21 mouse cellular contexts compared by ENCODE assay signal in genomic region chrX:42401091-42401490, GRCm38 (mm10).
DNase-seq lines count a peak whose midpoint lies in the region; ATAC-seq and TF ChIP-seq lines count a peak whose summit lies in the region.
"Had no signal": no experiment of that assay in that cellular context is flagged by ENCODE, and none has a peak within 500 bp of the region (broad histone marks: within the 10 kb centered on the region; RNA-seq: fewer than 3 reads in every experiment).

No protein-coding gene starts in this region.

- no peaks in the 10 kb centered on the region for H3K27me3 ChIP-seq in stomach, postnatal 0 days (ENCODE audit: control insufficient read depth, insufficient read depth, low read length)
- H3K27me3 ChIP-seq: CH12.LX had no signal

- ATAC-seq in granulocyte monocyte progenitor cell, adult 5-6 weeks (replicated peaks; ENCODE audit: poor library complexity, severe bottlenecking): peak; percentile 57
- ATAC-seq in megakaryocyte, adult 5-6 weeks (ENCODE audit: poor library complexity, severe bottlenecking): peak; percentile 78
- peak; percentile 56 for ATAC-seq in megakaryocyte progenitor cell, adult 5-6 weeks (replicated peaks; ENCODE audit: poor library complexity)
- ATAC-seq in stomach, postnatal 0 days (ENCODE audit: low FRiP score, low TSS enrichment): no peak
- ATAC-seq: activated CD4-positive, CD25-positive, alpha-beta regulatory T cell, adult 4 months; CD4-positive, CD25-positive, alpha-beta regulatory T cell, adult 4 months; Patski had no signal

- H3K27ac ChIP-seq in stomach, postnatal 0 days (replicated peaks): no peak overlapping the region

- no peak for TF ChIP-seq CTCF in stomach, postnatal 0 days (IDR thresholded peaks at IDR 0.05; ENCODE audit: low read depth)
- TF ChIP-seq CTCF in lung, adult 2 months (IDR thresholded peaks at IDR 0.05; ENCODE audit: insufficient read depth, low read length): no peak

- H3K4me2 ChIP-seq in stomach, postnatal 0 days (replicated peaks; ENCODE audit: low read depth): no peak overlapping the region

- no peak overlapping the region for H3K9ac ChIP-seq in stomach, postnatal 0 days (ENCODE audit: low read length)

- WGBS in stomach, postnatal 0 days: 76% methylated on average over 1 of the region's 1 CpGs
- WGBS in lung, adult 2 months: 75% methylated on average over 1 of the region's 1 CpGs

- no peaks in the 10 kb centered on the region for H3K4me1 ChIP-seq in stomach, postnatal 0 days (replicated peaks; ENCODE audit: control insufficient read depth, insufficient read depth)
- H3K4me1 ChIP-seq in lung, adult 2 months (ENCODE audit: control insufficient read depth, insufficient read depth, low read length): no peaks in the 10 kb centered on the region

- no peak overlapping the region for H3K4me3 ChIP-seq in stomach, postnatal 0 days (ENCODE audit: low read depth, low read length)
- no peak overlapping the region for H3K4me3 ChIP-seq in lung, adult 2 months (replicated peaks; ENCODE audit: extremely low read depth, low read depth, low read length)

- DNase-seq in ovary, postnatal 14 days (ENCODE audit: low spot score): no peak
- no peak for DNase-seq in stomach, postnatal 0 days (ENCODE audit: low spot score)
- DNase-seq in lung, adult 2 months: no peak
- DNase-seq: adrenal gland, adult 2 months; adrenal gland, adult 8-10 months; adrenal gland, postnatal 10 days; adrenal gland, postnatal 14 days; adrenal gland, postnatal 25 days; adrenal gland, postnatal 36 days; B cell, adult 2 months; cerebellum, adult 11 months; cerebellum, adult 11-12 months; cerebellum, adult 18-20 months had no signal

- no peak for TF ChIP-seq EP300 in stomach, postnatal 0 days (optimal IDR thresholded peaks at IDR 0.05)

- H3K9me3 ChIP-seq in stomach, postnatal 0 days (ENCODE audit: control insufficient read depth, low read length): no peaks in the 10 kb centered on the region
- H3K9me3 ChIP-seq: G1E had no signal

- no peaks in the 10 kb centered on the region for H3K36me3 ChIP-seq in stomach, postnatal 0 days (ENCODE audit: control insufficient read depth, insufficient read depth, low read length)
- H3K36me3 ChIP-seq: G1E had no signal

- TF ChIP-seq POLR2A in lung, adult 2 months (IDR thresholded peaks at IDR 0.05; ENCODE audit: borderline replicate concordance, extremely low read depth, low read depth, low read length): no peak
